Mouse (Mus musculus) frontal cortex, postnatal 25 days (tissue): ENCODE data around the gene Nisch.
A peak's percentile ranks its signal among the peaks of the same experiment; 100 is the strongest.

ENCODE experiments used
- DNase-seq, 2 experiments: peaks; one replicate each; pipeline ENCODE4 v3.0.0; 2022; ENCODE audit warnings: low spot score in 2 of 2

Gene Nisch

GRCm38 (mm10) chr14:31216846-31217245, at the start of gene Nisch:
TSS of gene Nisch (minus strand) at chr14:31216946.
- DNase-seq, result no peak

- no peak for DNase-seq
Observed at GRCm38 (mm10) chr14:31260932-31261331, 44.2 kb upstream of the Nisch start.

GRCm38 (mm10) chr14:31260374-31260773, 43.6 kb upstream of the Nisch start:
- no peak for DNase-seq

GRCm38 (mm10) chr14:31258476-31259050, 41.8 kb upstream of the Nisch start:
- no peak for DNase-seq

- no peak for DNase-seq
Observed at GRCm38 (mm10) chr14:31252091-31252490, 35.3 kb upstream of the Nisch start.

- DNase-seq, result no peak
Observed at GRCm38 (mm10) chr14:31251626-31252025, 34.9 kb upstream of the Nisch start.

- peak; percentile 95 to 96 for DNase-seq
Observed at GRCm38 (mm10) chr14:31251084-31251604, 34.4 kb upstream of the Nisch start, which contains the start of the genes Phf7 and Bap1. TSS of gene Phf7 (minus strand) at chr14:31251317. TSS of gene Bap1 (plus strand) at chr14:31251450.

GRCm38 (mm10) chr14:31250222-31251083, 33.7 kb upstream of the Nisch start:
- no peak for DNase-seq

- no peak for DNase-seq
Observed at GRCm38 (mm10) chr14:31248396-31248795, 31.6 kb upstream of the Nisch start.

GRCm38 (mm10) chr14:31245946-31246345, 29.2 kb upstream of the Nisch start:
- no peak for DNase-seq

GRCm38 (mm10) chr14:31244777-31245176, 28.0 kb upstream of the Nisch start:
- DNase-seq, result no peak

- no peak for DNase-seq
Observed at GRCm38 (mm10) chr14:31240528-31240927, 23.8 kb upstream of the Nisch start.

- no peak for DNase-seq
Observed at GRCm38 (mm10) chr14:31237101-31237882, 20.5 kb upstream of the Nisch start.

GRCm38 (mm10) chr14:31233996-31234591, 17.3 kb upstream of the Nisch start:
- DNase-seq, result peak; percentile 68 to 81

GRCm38 (mm10) chr14:31233070-31233995, 16.6 kb upstream of the Nisch start:
- no peak for DNase-seq

- no peak for DNase-seq
Observed at GRCm38 (mm10) chr14:31232404-31233069, 15.8 kb upstream of the Nisch start.

- DNase-seq, result no peak
Observed at GRCm38 (mm10) chr14:31230442-31230841, 13.7 kb upstream of the Nisch start.

- DNase-seq, result no peak
Observed at GRCm38 (mm10) chr14:31228234-31228633, 11.5 kb upstream of the Nisch start.

- peak in 1 of 2 experiments; percentile 30 for DNase-seq
Observed at GRCm38 (mm10) chr14:31226978-31227377, 10.2 kb upstream of the Nisch start.

- no peak for DNase-seq
Observed at GRCm38 (mm10) chr14:31217666-31218065, 920 bp upstream of the Nisch start, which contains the start of gene Sema3g. TSS of gene Sema3g (plus strand) at chr14:31217860.
